Mouse (Mus musculus) left cerebral cortex, adult 6 months (tissue): ENCODE results near the gene Gm5168. TPM values are rescaled to one million over a fixed set of nuclear protein-coding genes. Genes with fewer than 3 reads are reported as not detected.

Experiments used
- long read RNA-seq, 2 experiments: library from polyadenylated mRNA; unstranded; transcript quantifications; one replicate each; pipeline ENCODE4 v2.0.0; 2019 to 2020
- polyA plus RNA-seq: library from polyadenylated mRNA; unstranded; fragments of <200 nt; fragmentation: Nextera tagmentation; gene quantifications from 2 replicates; pipeline ENCODE4 v1.2.3, GENCODE M21; 2021

Gm5168 gene
- not detected in 2 replicates for polyA plus RNA-seq
- long read RNA-seq, experiment 1 = 0 reads
- long read RNA-seq, experiment 2 = 0 reads

DNA sequence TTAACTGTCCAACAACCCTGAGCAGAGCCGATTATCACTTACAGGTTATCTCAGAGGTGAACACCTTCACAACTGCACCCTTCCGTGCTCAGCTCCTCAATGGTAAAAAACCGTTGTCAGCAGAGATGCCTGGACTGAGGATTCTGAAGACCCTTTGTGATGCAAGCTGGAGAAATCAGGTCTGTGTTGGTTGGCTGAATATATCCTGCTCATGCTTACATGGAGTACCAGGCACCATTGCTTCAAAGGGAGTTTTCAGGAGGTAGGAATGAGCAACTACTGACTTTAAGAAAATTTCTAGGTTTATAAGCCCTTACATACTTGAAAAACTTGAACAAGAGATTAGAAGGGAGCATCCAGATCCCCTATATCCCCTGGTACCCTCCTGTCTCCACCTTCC lies at the start of gene Gm5168:
Gm5168 (minus strand) TSS at position 101 of the 400 bp plus-strand sequence.

Other genes starting within 250 kb of the Gm5168 start
- not detected in 2 replicates for gene Gm2012, start 180.3 kb upstream of the Gm5168 start, polyA plus RNA-seq